Mouse (Mus musculus) MN1 (cell line): ENCODE data around the gene Klf13.

Experiments used
- DNase-seq: peaks from one replicate; pipeline ENCODE4 v3.0.0-alpha.2; 2016; ENCODE audit warnings: low spot score

The Klf13 gene

GRCm38 (mm10) chr7:63949176-63949575 is 10.5 kb upstream of the Klf13 start:
- DNase-seq, result no peak

- no peak for DNase-seq
These were observed 9.1 kb upstream of the Klf13 start for GRCm38 (mm10) chr7:63947514-63948487.

GRCm38 (mm10) chr7:63943946-63944345 is 5.2 kb upstream of the Klf13 start:
- no peak for DNase-seq

- DNase-seq, result no peak
These were observed 2.8 kb upstream of the Klf13 start for GRCm38 (mm10) chr7:63941501-63941900.

GRCm38 (mm10) chr7:63941050-63941449 is 2.3 kb upstream of the Klf13 start:
- DNase-seq, result no peak

- DNase-seq, result no peak
These were observed 1.6 kb upstream of the Klf13 start for GRCm38 (mm10) chr7:63940321-63940720.

- no peak for DNase-seq
These were observed 759 bp upstream of the Klf13 start for GRCm38 (mm10) chr7:63939397-63939951.

- no peak for DNase-seq
These were observed 425 bp downstream of the Klf13 start for GRCm38 (mm10) chr7:63938066-63938913.

GRCm38 (mm10) chr7:63937236-63938065 is 1.3 kb downstream of the Klf13 start:
- DNase-seq, result no peak

- no peak for DNase-seq
These were observed 1.8 kb downstream of the Klf13 start for GRCm38 (mm10) chr7:63936986-63937235.

- no peak for DNase-seq
These were observed 2.3 kb downstream of the Klf13 start for GRCm38 (mm10) chr7:63936188-63936985.

- DNase-seq, result no peak
These were observed 2.9 kb downstream of the Klf13 start for GRCm38 (mm10) chr7:63935809-63936187.

GRCm38 (mm10) chr7:63934530-63934929 is 4.2 kb downstream of the Klf13 start:
- DNase-seq, result no peak

- DNase-seq, result no peak
These were observed 4.8 kb downstream of the Klf13 start for GRCm38 (mm10) chr7:63933905-63934304.

- no peak for DNase-seq
These were observed 6.3 kb downstream of the Klf13 start for GRCm38 (mm10) chr7:63932461-63932860.

GRCm38 (mm10) chr7:63930766-63931165 is 7.9 kb downstream of the Klf13 start:
- no peak for DNase-seq

- DNase-seq, result no peak
These were observed 8.6 kb downstream of the Klf13 start for GRCm38 (mm10) chr7:63930132-63930531.

- DNase-seq, result no peak
These were observed 9.6 kb downstream of the Klf13 start for GRCm38 (mm10) chr7:63929080-63929479.

- DNase-seq, result no peak
These were observed 11.6 kb downstream of the Klf13 start for GRCm38 (mm10) chr7:63927121-63927520.

GRCm38 (mm10) chr7:63926492-63926891 is 12.2 kb downstream of the Klf13 start:
- no peak for DNase-seq
